In genomic region chr2:171996979-171997686, GRCm38 (mm10) we compare ENCODE assay signal across 10 mouse cellular contexts. TPM values are rescaled to one million over a fixed set of nuclear protein-coding genes. Genes with fewer than 3 reads are reported as not detected.
A peak's percentile ranks its signal among the peaks of the same experiment; 100 is the strongest.
DNase-seq lines count a peak whose midpoint lies in the region; ATAC-seq and TF ChIP-seq lines count a peak whose summit lies in the region.
"Had no signal": no experiment of that assay in that cellular context is flagged by ENCODE, and none has a peak within 500 bp of the region (broad histone marks: within the 10 kb centered on the region; RNA-seq: fewer than 3 reads in every experiment).

No protein-coding gene starts in this region.

- no peak for TF ChIP-seq POLR2A in brain, embryonic 14.5 days (IDR thresholded peaks at IDR 0.05; ENCODE audit: borderline replicate concordance, extremely low read depth, insufficient read depth, insufficient read length, poor library complexity, severe bottlenecking)

- H3K4me3 ChIP-seq in hindbrain, embryonic 14.5 days (replicated peaks; ENCODE audit: low read length), result no peak overlapping the region
- H3K4me3 ChIP-seq in hindbrain, embryonic 11.5 days (ENCODE audit: low read depth, low read length), result no peak overlapping the region
- no peak overlapping the region for H3K4me3 ChIP-seq in forebrain, embryonic 16.5 days (replicated peaks; ENCODE audit: low read length)
- H3K4me3 ChIP-seq: neural tube, embryonic 13.5 days had no signal

- no peaks in the 10 kb centered on the region for H3K9me3 ChIP-seq in hindbrain, embryonic 14.5 days (ENCODE audit: control insufficient read depth, low read length)
- no peaks in the 10 kb centered on the region for H3K9me3 ChIP-seq in hindbrain, embryonic 11.5 days (ENCODE audit: control insufficient read depth, low read length)
- no peaks in the 10 kb centered on the region for H3K9me3 ChIP-seq in forebrain, embryonic 16.5 days (ENCODE audit: control insufficient read depth, low read length)
- H3K9me3 ChIP-seq: neural tube, embryonic 13.5 days had no signal

- H3K27ac ChIP-seq in hindbrain, embryonic 14.5 days, result no peak overlapping the region
- H3K27ac ChIP-seq in hindbrain, embryonic 11.5 days (ENCODE audit: low read depth, low read length), result no peak overlapping the region
- no peak overlapping the region for H3K27ac ChIP-seq in forebrain, embryonic 16.5 days (ENCODE audit: low read length)
- H3K27ac ChIP-seq: neural tube, embryonic 13.5 days had no signal

- no peak overlapping the region for H3K9ac ChIP-seq in hindbrain, embryonic 14.5 days
- no peak overlapping the region for H3K9ac ChIP-seq in hindbrain, embryonic 11.5 days (ENCODE audit: low read depth, low read length)
- no peak overlapping the region for H3K9ac ChIP-seq in forebrain, embryonic 16.5 days (replicated peaks; ENCODE audit: low read depth, low read length)
- H3K9ac ChIP-seq: neural tube, embryonic 13.5 days had no signal

- no peaks in the 10 kb centered on the region for H3K27me3 ChIP-seq in hindbrain, embryonic 14.5 days (ENCODE audit: control insufficient read depth, insufficient read depth, low read length)
- H3K27me3 ChIP-seq in hindbrain, embryonic 11.5 days (ENCODE audit: control insufficient read depth, insufficient read depth, low read length), result no peaks in the 10 kb centered on the region
- H3K27me3 ChIP-seq in forebrain, embryonic 16.5 days (replicated peaks; ENCODE audit: control insufficient read depth, insufficient read depth, low read length), result no peaks in the 10 kb centered on the region
- H3K27me3 ChIP-seq: neural tube, embryonic 13.5 days had no signal

- H3K4me1 ChIP-seq in hindbrain, embryonic 14.5 days (replicated peaks; ENCODE audit: control insufficient read depth, insufficient read depth, low read length), result no peaks in the 10 kb centered on the region
- H3K4me1 ChIP-seq in hindbrain, embryonic 11.5 days (replicated peaks; ENCODE audit: control insufficient read depth, insufficient read depth, low read length), result no peaks in the 10 kb centered on the region
- no peaks in the 10 kb centered on the region for H3K4me1 ChIP-seq in forebrain, embryonic 16.5 days (replicated peaks; ENCODE audit: control insufficient read depth, insufficient read depth, low read length)

- no peaks in the 10 kb centered on the region for H3K36me3 ChIP-seq in hindbrain, embryonic 14.5 days (replicated peaks; ENCODE audit: control insufficient read depth, insufficient read depth)
- no peaks in the 10 kb centered on the region for H3K36me3 ChIP-seq in hindbrain, embryonic 11.5 days (ENCODE audit: control insufficient read depth, insufficient read depth, low read length)
- no peaks in the 10 kb centered on the region for H3K36me3 ChIP-seq in forebrain, embryonic 16.5 days (ENCODE audit: control insufficient read depth, insufficient read depth)
- H3K36me3 ChIP-seq: neural tube, embryonic 13.5 days had no signal

- no peak for TF ChIP-seq CTCF in brain, embryonic 14.5 days (IDR thresholded peaks at IDR 0.05; ENCODE audit: borderline replicate concordance, extremely low read depth, insufficient read depth, insufficient read length)

- DNase-seq in hindbrain, embryonic 14.5 days (ENCODE audit: low spot score), result no peak
- no peak for DNase-seq in hindbrain, embryonic 11.5 days (ENCODE audit: low spot score)
- DNase-seq in brain, embryonic 14.5 days (ENCODE audit: low read depth), result peak; percentile 86
- DNase-seq in lung, postnatal 36 days, result peak; percentile 25
- DNase-seq in MN1 (ENCODE audit: low spot score), result no peak
- DNase-seq in right cerebral cortex, adult 18-20 months, result no peak
- DNase-seq: cerebellum, adult 9-10 months; layer of hippocampus, adult 9-11 months had no signal

- peak; percentile 51; the same call in 1 of the 2 replicates for ATAC-seq in hindbrain, embryonic 14.5 days (ENCODE audit: low FRiP score)
- ATAC-seq in hindbrain, embryonic 11.5 days (ENCODE audit: low FRiP score), result no peak
- peak; percentile 70; the same call in 1 of the 2 replicates for ATAC-seq in forebrain, embryonic 16.5 days

- 68% methylated on average over 6 of the region's 6 CpGs for WGBS in hindbrain, embryonic 14.5 days
- WGBS in hindbrain, embryonic 11.5 days, result 73% methylated on average over 6 of the region's 6 CpGs
- 70% methylated on average over 6 of the region's 6 CpGs for WGBS in forebrain, embryonic 16.5 days

- no peak overlapping the region for H3K4me2 ChIP-seq in hindbrain, embryonic 14.5 days (replicated peaks)
- no peak overlapping the region for H3K4me2 ChIP-seq in hindbrain, embryonic 11.5 days (replicated peaks; ENCODE audit: low read depth, low read length)
- no peak overlapping the region for H3K4me2 ChIP-seq in forebrain, embryonic 16.5 days (ENCODE audit: low read length)
- H3K4me2 ChIP-seq: neural tube, embryonic 13.5 days had no signal

RNA-seq across cellular contexts. Expression of gene Cbln4, which starts 46.1 kb away (rescaled TPM):
- 35.2 and 44.7 TPM in 2 replicates for polyA plus RNA-seq in hindbrain, embryonic 14.5 days (2014; fragmentation: Nextera tagmentation; extraction: Ambion mirVana)
- 3.8 and 4.1 TPM in 2 replicates for polyA plus RNA-seq in hindbrain, embryonic 11.5 days (2014; fragmentation: Nextera tagmentation; extraction: Ambion mirVana)
- polyA plus RNA-seq in brain, embryonic 14.5 days (2012; rRNA removed), result 11.5 and 15.8 TPM in 2 replicates
- 9.4 and 15.2 TPM in 2 replicates for polyA plus RNA-seq in forebrain, embryonic 16.5 days (2015; fragmentation: Nextera tagmentation; extraction: Ambion mirVana)

Comparison
In these comparisons a context has a peak if more than half of its experiments do, and no peak if none do; other contexts are left out.
1. DNase-seq: peak in brain, embryonic 14.5 days (single experiment) and lung, postnatal 36 days (single experiment); none in hindbrain, embryonic 14.5 days (single experiment), hindbrain, embryonic 11.5 days (single experiment), MN1 (single experiment) and right cerebral cortex, adult 18-20 months (single experiment).